Mouse (Mus musculus): ENCODE data around the gene Atad5. TPM values are rescaled to one million over a fixed set of nuclear protein-coding genes. Genes with fewer than 3 reads are reported as not detected.

Atad5 gene
- total and polyA plus RNA-seq, 2 experiments from 2014 or later = 3.3 to 4.7 TPM

- TF ChIP-seq CTCF (IDR thresholded peaks at IDR 0.05; ENCODE audit: low read depth) = no peak
- H3K27ac ChIP-seq = no peak overlapping the region
- peak overlapping the region; percentile 76 for H3K4me2 ChIP-seq (ENCODE audit: low read depth, low read length)
- H3K27me3 ChIP-seq (ENCODE audit: insufficient read depth, low read length) = no peaks in the 10 kb centered on the region
- no peaks in the 10 kb centered on the region; the same call in 1 of the 2 replicates for H3K4me1 ChIP-seq (ENCODE audit: insufficient read depth, low read length)
- H3K9me3 ChIP-seq (ENCODE audit: low read length) = no peaks in the 10 kb centered on the region
- peak overlapping the region; percentile 99 for H3K4me3 ChIP-seq (ENCODE audit: low read length)
- DNase-seq (ENCODE audit: low spot score) (no peak), ATAC-seq (no peak)
- 55% methylated on average over 3 of the region's 3 CpGs for WGBS
- no peak overlapping the region; the same call in 1 of the 2 replicates for H3K9ac ChIP-seq (replicated peaks; ENCODE audit: low read length)
- H3K36me3 ChIP-seq (ENCODE audit: insufficient read depth, low read length) = no peaks in the 10 kb centered on the region
Measured at GRCm38 (mm10) chr11:80090555-80091164, 1.5 kb downstream of the Atad5 start.

GRCm38 (mm10) chr11:80098444-80099056, 9.3 kb downstream of the Atad5 start:
- 89% methylated on average over 3 of the region's 3 CpGs for WGBS
- TF ChIP-seq CTCF (IDR thresholded peaks at IDR 0.05; ENCODE audit: low read depth) = no peak

GRCm38 (mm10) chr11:80101298-80101697, 12.1 kb downstream of the Atad5 start:
- ATAC-seq (no peak), DNase-seq (ENCODE audit: low spot score) (no peak)
- WGBS = 96% methylated on average over 6 of the region's 6 CpGs
- Histone ChIP-seq H3K9ac (replicated peaks; ENCODE audit: low read length) (no peak overlapping the region), H3K9me3 (ENCODE audit: low read length) (no peaks in the 10 kb centered on the region), H3K4me3 (ENCODE audit: low read length) (no peak overlapping the region), H3K4me2 (ENCODE audit: low read depth, low read length) (no peak overlapping the region), H3K36me3 (ENCODE audit: insufficient read depth, low read length) (peaks cover 5% of the 10 kb centered on the region; the same call in 1 of the 2 replicates), H3K27me3 (ENCODE audit: insufficient read depth, low read length) (no peaks in the 10 kb centered on the region), H3K4me1 (ENCODE audit: insufficient read depth, low read length) (no peaks in the 10 kb centered on the region), H3K27ac (no peak overlapping the region)
- TF ChIP-seq CTCF (IDR thresholded peaks at IDR 0.05; ENCODE audit: low read depth) = no peak

More at GRCm38 (mm10) chr11:80098444-80099056, 9.3 kb downstream of the Atad5 start:
- no peaks in the 10 kb centered on the region for H3K4me1 ChIP-seq (ENCODE audit: insufficient read depth, low read length)
- H3K4me2 ChIP-seq (ENCODE audit: low read depth, low read length) = no peak overlapping the region
- DNase-seq (ENCODE audit: low spot score) (no peak), ATAC-seq (no peak)
- H3K36me3 ChIP-seq (ENCODE audit: insufficient read depth, low read length) = 0 out of 2 replicates have a peak, but pooled peaks cover 8% of the 10 kb centered on the region
- H3K4me3 ChIP-seq (ENCODE audit: low read length) = no peak overlapping the region
- no peaks in the 10 kb centered on the region for H3K9me3 ChIP-seq (ENCODE audit: low read length)
- H3K27me3 ChIP-seq (ENCODE audit: insufficient read depth, low read length) = no peaks in the 10 kb centered on the region
- H3K27ac ChIP-seq = no peak overlapping the region
- H3K9ac ChIP-seq (replicated peaks; ENCODE audit: low read length) = no peak overlapping the region

GRCm38 (mm10) chr11:80104407-80104806, 15.2 kb downstream of the Atad5 start:
- Histone ChIP-seq H3K9ac (replicated peaks; ENCODE audit: low read length) (no peak overlapping the region), H3K4me2 (ENCODE audit: low read depth, low read length) (no peak overlapping the region), H3K4me1 (ENCODE audit: insufficient read depth, low read length) (no peaks in the 10 kb centered on the region), H3K36me3 (ENCODE audit: insufficient read depth, low read length) (peaks cover 5% of the 10 kb centered on the region; the same call in 1 of the 2 replicates), H3K9me3 (ENCODE audit: low read length) (no peaks in the 10 kb centered on the region), H3K27me3 (ENCODE audit: insufficient read depth, low read length) (no peaks in the 10 kb centered on the region), H3K27ac (no peak overlapping the region), H3K4me3 (ENCODE audit: low read length) (no peak overlapping the region)
- DNase-seq (ENCODE audit: low spot score) (no peak), ATAC-seq (no peak)
- no peak for TF ChIP-seq CTCF (IDR thresholded peaks at IDR 0.05; ENCODE audit: low read depth)
- WGBS = 93% methylated on average over 1 of the region's 1 CpGs

GRCm38 (mm10) chr11:80116411-80116810, 27.2 kb downstream of the Atad5 start:
- Histone ChIP-seq H3K27ac (no peak overlapping the region), H3K4me1 (ENCODE audit: insufficient read depth, low read length) (no peaks in the 10 kb centered on the region), H3K4me2 (ENCODE audit: low read depth, low read length) (no peak overlapping the region), H3K9ac (replicated peaks; ENCODE audit: low read length) (no peak overlapping the region), H3K36me3 (ENCODE audit: insufficient read depth, low read length) (peaks cover 20% of the 10 kb centered on the region), H3K27me3 (ENCODE audit: insufficient read depth, low read length) (no peaks in the 10 kb centered on the region), H3K4me3 (ENCODE audit: low read length) (no peak overlapping the region), H3K9me3 (ENCODE audit: low read length) (no peaks in the 10 kb centered on the region)
- DNase-seq (ENCODE audit: low spot score) (no peak), ATAC-seq (no peak)
- 79% methylated on average over 1 of the region's 1 CpGs for WGBS
- no peak for TF ChIP-seq CTCF (IDR thresholded peaks at IDR 0.05; ENCODE audit: low read depth)

- no peak overlapping the region for H3K9ac ChIP-seq (replicated peaks; ENCODE audit: low read length)
- no peak for TF ChIP-seq CTCF (IDR thresholded peaks at IDR 0.05; ENCODE audit: low read depth)
- DNase-seq (ENCODE audit: low spot score) (no peak), ATAC-seq (no peak)
- 76% methylated on average over 1 of the region's 1 CpGs for WGBS
- H3K27me3 ChIP-seq (ENCODE audit: insufficient read depth, low read length) = no peaks in the 10 kb centered on the region
- H3K27ac ChIP-seq = no peak overlapping the region
- no peak overlapping the region for H3K4me3 ChIP-seq (ENCODE audit: low read length)
- peaks cover 26% of the 10 kb centered on the region; the same call in 1 of the 2 replicates for H3K36me3 ChIP-seq (ENCODE audit: insufficient read depth, low read length)
- H3K4me2 ChIP-seq (ENCODE audit: low read depth, low read length) = no peak overlapping the region
- no peaks in the 10 kb centered on the region for H3K4me1 ChIP-seq (ENCODE audit: insufficient read depth, low read length)
- H3K9me3 ChIP-seq (ENCODE audit: low read length) = no peaks in the 10 kb centered on the region
Measured at GRCm38 (mm10) chr11:80132050-80132449, 42.9 kb downstream of the Atad5 start.

GRCm38 (mm10) chr11:80134744-80135143, 45.5 kb downstream of the Atad5 start:
- TF ChIP-seq CTCF (IDR thresholded peaks at IDR 0.05; ENCODE audit: low read depth) = no peak
- Histone ChIP-seq H3K9me3 (ENCODE audit: low read length) (no peaks in the 10 kb centered on the region), H3K4me3 (ENCODE audit: low read length) (no peak overlapping the region), H3K4me1 (ENCODE audit: insufficient read depth, low read length) (no peaks in the 10 kb centered on the region), H3K4me2 (ENCODE audit: low read depth, low read length) (no peak overlapping the region), H3K27ac (no peak overlapping the region), H3K36me3 (ENCODE audit: insufficient read depth, low read length) (peaks cover 22% of the 10 kb centered on the region; the same call in 1 of the 2 replicates), H3K27me3 (ENCODE audit: insufficient read depth, low read length) (no peaks in the 10 kb centered on the region), H3K9ac (replicated peaks; ENCODE audit: low read length) (no peak overlapping the region)
- DNase-seq (ENCODE audit: low spot score) (no peak), ATAC-seq (no peak)
- 64% methylated on average over 4 of the region's 4 CpGs for WGBS
